Mouse (Mus musculus) E14TG2a.4 (cell line): ENCODE results near the gene Ano6.

Experiments
- H3K27me3 ChIP-seq: 2 replicates; pipeline ENCODE4 v1.6.1; 2014; ENCODE audit warnings: low read length, control low read depth; ENCODE audit not compliant: insufficient read depth
- H3K36me3 ChIP-seq: 2 replicates; pipeline ENCODE4 v1.6.1; 2014; ENCODE audit warnings: low read length, control low read depth; ENCODE audit not compliant: insufficient read depth
- H3K4me1 ChIP-seq: replicated peaks from 2 replicates; pipeline ENCODE4 v1.6.1; 2014; ENCODE audit warnings: low read depth, low read length, control low read depth
- H3K4me3 ChIP-seq: replicated peaks from 2 replicates; pipeline ENCODE4 v1.5.1; 2014; ENCODE audit warnings: mild to moderate bottlenecking, low read length
- H3K9me3 ChIP-seq: 2 replicates; pipeline ENCODE4 v1.6.1; 2014; ENCODE audit warnings: low read length, control low read depth
- CTCF ChIP-seq: conservative IDR thresholded peaks from 2 replicates; pipeline ENCODE4 v1.5.1; 2014; ENCODE audit warnings: low read length
- NANOG ChIP-seq: IDR thresholded peaks from 2 replicates; pipeline ENCODE4 v1.6.1; 2014; ENCODE audit warnings: borderline replicate concordance, low read length, mixed read lengths
- POU5F1 ChIP-seq: IDR thresholded peaks from 2 replicates; pipeline ENCODE4 v1.6.1; 2014; ENCODE audit warnings: low read length, borderline replicate concordance

Gene Ano6

GRCm38 (mm10) chr15:95904247-95904646 is 113.6 kb downstream of the Ano6 start:
- H3K27me3 ChIP-seq = no peaks in the 10 kb centered on the region
- H3K4me1 ChIP-seq = peaks cover 19% of the 10 kb centered on the region
- no peak overlapping the region for H3K4me3 ChIP-seq
- TF ChIP-seq POU5F1 (no peak), NANOG (no peak), CTCF (no peak)
- peaks cover 9% of the 10 kb centered on the region; the same call in 1 of the 2 replicates for H3K36me3 ChIP-seq
- H3K9me3 ChIP-seq = no peaks in the 10 kb centered on the region

- no peaks in the 10 kb centered on the region for H3K9me3 ChIP-seq
- TF ChIP-seq POU5F1 (no peak), NANOG (no peak), CTCF (no peak)
Measured at GRCm38 (mm10) chr15:95906017-95906749, 115.5 kb downstream of the Ano6 start.

GRCm38 (mm10) chr15:95906891-95907290 is 116.2 kb downstream of the Ano6 start:
- TF ChIP-seq POU5F1 (no peak), CTCF (no peak), NANOG (no peak)
- Histone ChIP-seq H3K9me3 (no peaks in the 10 kb centered on the region), H3K4me1 (peaks cover 35% of the 10 kb centered on the region), H3K27me3 (no peaks in the 10 kb centered on the region), H3K4me3 (no peak overlapping the region), H3K36me3 (peaks cover 9% of the 10 kb centered on the region; the same call in 1 of the 2 replicates)

More at GRCm38 (mm10) chr15:95906017-95906749, 115.5 kb downstream of the Ano6 start:
- Histone ChIP-seq H3K4me1 (peaks cover 34% of the 10 kb centered on the region), H3K4me3 (no peak overlapping the region), H3K36me3 (peaks cover 9% of the 10 kb centered on the region; the same call in 1 of the 2 replicates), H3K27me3 (no peaks in the 10 kb centered on the region)

- TF ChIP-seq CTCF = no peak
- no peaks in the 10 kb centered on the region for H3K9me3 ChIP-seq
- H3K4me3 ChIP-seq = no peak overlapping the region
- H3K4me1 ChIP-seq = peaks cover 35% of the 10 kb centered on the region
- H3K27me3 ChIP-seq = no peaks in the 10 kb centered on the region
- peaks cover 11% of the 10 kb centered on the region for H3K36me3 ChIP-seq
Measured at GRCm38 (mm10) chr15:95907337-95907736, 116.7 kb downstream of the Ano6 start.

GRCm38 (mm10) chr15:95907909-95908308 is 117.3 kb downstream of the Ano6 start:
- H3K4me3 ChIP-seq = no peak overlapping the region
- peaks cover 35% of the 10 kb centered on the region for H3K4me1 ChIP-seq
- peaks cover 17% of the 10 kb centered on the region for H3K36me3 ChIP-seq
- no peaks in the 10 kb centered on the region for H3K9me3 ChIP-seq
- H3K27me3 ChIP-seq = no peaks in the 10 kb centered on the region
- TF ChIP-seq CTCF (no peak), NANOG (no peak), POU5F1 (no peak)

GRCm38 (mm10) chr15:95910099-95910780 is 119.6 kb downstream of the Ano6 start:
- Histone ChIP-seq H3K4me3 (no peak overlapping the region), H3K4me1 (peaks cover 35% of the 10 kb centered on the region), H3K36me3 (peaks cover 37% of the 10 kb centered on the region), H3K27me3 (no peaks in the 10 kb centered on the region), H3K9me3 (no peaks in the 10 kb centered on the region)
- no peak for TF ChIP-seq POU5F1
- TF ChIP-seq CTCF = no peak
- no peak for TF ChIP-seq NANOG

GRCm38 (mm10) chr15:95914963-95915362 is 124.3 kb downstream of the Ano6 start:
- Histone ChIP-seq H3K36me3 (peaks cover 66% of the 10 kb centered on the region), H3K27me3 (no peaks in the 10 kb centered on the region), H3K4me3 (no peak overlapping the region), H3K4me1 (peaks cover 13% of the 10 kb centered on the region), H3K9me3 (no peaks in the 10 kb centered on the region)
- TF ChIP-seq NANOG (no peak), POU5F1 (no peak), CTCF (no peak)

GRCm38 (mm10) chr15:95915477-95915876 is 124.8 kb downstream of the Ano6 start:
- peaks cover 69% of the 10 kb centered on the region for H3K36me3 ChIP-seq
- no peak overlapping the region for H3K4me3 ChIP-seq
- no peaks in the 10 kb centered on the region for H3K9me3 ChIP-seq
- TF ChIP-seq NANOG (no peak), POU5F1 (no peak), CTCF (no peak)
- H3K27me3 ChIP-seq = no peaks in the 10 kb centered on the region
- H3K4me1 ChIP-seq = peaks cover 8% of the 10 kb centered on the region
